Mouse (Mus musculus) CD4-positive, CD25-positive, alpha-beta regulatory T cell, adult 2 months (primary cell): Measurements from ENCODE around the gene Adprhl1.

Source experiments
- DNase-seq: peaks from one replicate; pipeline ENCODE4 v3.0.0-alpha.2; 2012; ENCODE audit warnings: low read depth, low spot score

Adprhl1 gene

DNA sequence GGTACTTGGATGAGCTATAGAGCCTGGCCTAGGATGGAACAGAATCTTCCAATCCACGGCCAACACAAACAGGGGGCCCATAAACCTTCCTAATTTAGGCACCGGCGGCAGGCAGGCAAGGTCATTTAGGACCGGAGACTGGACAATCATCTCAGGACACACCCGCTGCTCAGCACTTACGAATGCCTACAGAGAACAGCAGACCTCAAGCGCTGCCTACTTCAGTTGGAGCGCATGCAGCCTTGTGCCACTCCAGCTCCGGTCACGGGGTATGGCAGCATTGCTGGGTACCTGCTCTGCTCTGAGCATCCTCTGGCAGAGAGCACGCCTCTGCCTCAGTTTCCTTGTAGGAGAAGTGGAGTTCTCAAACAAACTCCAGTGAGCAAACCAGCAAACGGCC lies 24.2 kb downstream of the Adprhl1 start:
- DNase-seq = no peak

- DNase-seq = no peak
Observed at GRCm38 (mm10) chr8:13228923-13229610, 24.9 kb downstream of the Adprhl1 start.

GRCm38 (mm10) chr8:13227184-13227583 lies 26.8 kb downstream of the Adprhl1 start:
- DNase-seq = no peak

DNA sequence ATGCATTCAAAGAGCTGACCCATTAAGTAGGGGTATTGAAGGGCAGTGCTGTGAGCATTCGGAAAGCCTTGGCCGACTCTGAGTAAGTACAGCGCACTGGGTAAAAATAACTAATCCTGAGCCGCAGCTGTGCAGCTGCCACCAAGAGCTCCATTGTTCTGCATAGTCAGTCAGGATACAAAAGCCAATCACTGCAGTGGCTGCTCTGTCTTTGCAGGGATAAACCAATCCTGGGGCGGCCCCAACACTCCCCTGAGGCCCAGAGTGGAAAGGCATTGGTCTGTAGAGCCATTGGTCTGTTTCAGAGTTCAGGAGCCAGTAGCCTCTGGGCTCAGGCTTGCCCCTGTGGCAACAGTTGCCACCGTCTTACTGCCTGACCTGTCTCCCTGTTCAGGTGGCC lies 27.7 kb downstream of the Adprhl1 start:
- DNase-seq = no peak

- no peak for DNase-seq
Observed at GRCm38 (mm10) chr8:13224426-13224825, 29.5 kb downstream of the Adprhl1 start.

DNA sequence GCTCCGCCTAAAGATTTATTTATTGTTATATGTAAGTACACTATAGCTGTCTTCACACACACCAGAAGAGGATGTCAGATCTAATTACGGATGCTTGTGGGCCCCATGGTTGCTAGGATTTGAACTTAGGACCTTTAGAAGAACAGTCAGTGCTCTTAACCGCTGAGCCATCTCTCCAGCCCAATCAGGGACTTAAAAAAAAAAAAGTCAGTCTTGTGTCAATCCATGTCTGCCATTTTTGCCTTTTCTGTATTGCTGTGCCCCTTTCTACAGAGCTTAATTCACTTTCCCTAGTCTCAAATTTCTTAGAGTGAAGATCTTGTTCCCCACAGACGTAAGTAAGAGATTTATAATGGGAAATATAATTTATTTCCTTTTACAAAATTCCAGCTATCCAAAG lies 35.5 kb downstream of the Adprhl1 start:
- no peak for DNase-seq

DNA sequence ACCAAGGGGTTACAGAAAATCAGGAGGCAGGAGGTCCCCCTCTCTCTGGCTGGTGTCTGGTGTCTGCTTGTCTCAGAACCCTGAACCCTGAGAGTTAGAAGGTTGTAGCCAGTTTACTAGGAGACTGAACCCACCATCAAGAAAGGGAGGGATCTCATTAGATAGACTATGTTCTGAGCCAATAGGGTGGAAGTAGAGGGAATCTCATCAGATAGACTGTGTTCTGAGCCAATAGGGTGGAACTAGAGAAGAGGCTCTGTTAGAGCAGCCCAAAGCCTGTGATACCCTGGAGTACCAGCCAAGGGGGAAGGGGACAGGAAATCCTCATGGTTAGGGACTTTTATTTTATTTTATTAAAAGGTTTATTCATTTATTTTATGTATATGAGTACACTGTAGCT lies 36.0 kb downstream of the Adprhl1 start:
- no peak for DNase-seq

- DNase-seq = no peak
Observed at GRCm38 (mm10) chr8:13217093-13217492, 36.9 kb downstream of the Adprhl1 start.

DNA sequence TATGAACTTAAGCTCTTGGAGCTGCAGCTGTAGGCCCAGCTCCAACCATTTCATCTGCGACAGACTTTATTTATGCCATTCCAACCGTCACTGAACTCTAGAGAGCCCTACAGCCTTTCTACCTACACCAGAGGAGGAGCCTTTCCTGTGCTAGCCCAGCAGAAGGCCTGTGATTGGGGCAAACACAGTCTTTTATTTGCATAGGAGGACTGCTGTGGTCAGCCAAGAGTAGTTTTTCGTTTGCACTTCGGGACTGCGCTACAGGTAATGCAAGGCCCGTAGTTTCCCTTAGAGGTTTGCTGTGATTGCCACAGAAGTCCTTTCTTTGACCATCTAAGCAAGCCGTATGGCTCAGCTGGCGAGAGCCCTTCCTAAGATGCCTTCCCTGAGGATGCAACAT lies 37.6 kb downstream of the Adprhl1 start:
- DNase-seq = no peak

DNA sequence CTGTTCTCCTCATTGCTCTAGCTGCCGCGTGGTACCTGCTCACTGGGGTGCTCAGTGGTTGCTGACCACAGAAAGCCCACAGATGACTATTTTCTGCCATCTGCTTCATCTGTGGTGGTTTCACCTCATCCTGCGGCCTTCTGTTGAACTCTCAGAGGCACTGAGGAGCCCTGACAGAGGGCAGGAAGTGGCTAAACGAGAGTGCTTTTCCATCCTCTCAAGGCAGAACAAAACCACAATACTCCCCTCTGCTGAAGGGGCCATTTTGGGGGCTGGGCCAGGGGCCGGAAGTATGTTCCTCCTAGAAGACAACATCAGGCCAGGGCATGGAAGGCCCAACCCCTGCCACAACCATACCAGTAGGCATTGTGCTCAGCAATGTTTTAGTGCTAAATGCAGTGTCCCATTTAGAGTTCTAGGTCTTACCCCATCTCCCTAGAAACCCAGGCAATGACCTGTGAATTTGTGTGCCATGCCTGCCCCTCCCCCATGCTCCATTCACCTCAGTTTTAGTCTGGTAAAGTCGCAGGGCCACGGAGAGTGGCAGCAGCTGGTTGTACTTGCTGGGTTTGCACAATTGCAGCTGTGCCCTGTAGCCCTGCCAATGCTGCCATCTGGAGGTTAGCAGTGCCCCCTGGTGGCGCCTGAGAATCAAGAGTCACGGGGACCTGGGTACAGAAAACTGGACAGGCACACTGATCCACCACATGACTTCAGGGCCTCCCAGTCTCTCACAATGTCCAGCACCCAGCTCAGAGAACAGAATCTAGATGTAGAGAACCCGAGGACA lies 40.3 kb downstream of the Adprhl1 start:
- peak; percentile 92 for DNase-seq

DNA sequence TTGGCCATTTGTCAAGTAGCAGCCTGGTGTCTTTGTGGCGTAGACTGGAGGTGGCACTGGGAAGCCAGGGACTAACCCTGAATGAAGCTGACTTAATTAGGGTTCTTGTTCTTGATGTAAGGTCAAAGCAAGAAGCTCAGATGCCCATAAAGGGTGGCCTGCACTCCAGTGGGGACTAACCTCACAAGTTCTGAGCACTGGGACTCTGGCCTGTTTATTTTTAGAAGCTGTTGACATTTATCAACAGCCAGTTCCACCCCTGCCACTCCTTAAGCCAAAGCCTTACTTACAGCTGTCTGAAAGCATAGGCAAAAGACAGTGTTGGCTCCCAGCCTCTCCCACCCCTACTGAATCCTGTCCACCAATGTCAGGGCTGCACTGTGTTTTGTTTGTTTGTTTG lies 44.2 kb downstream of the Adprhl1 start:
- no peak for DNase-seq

GRCm38 (mm10) chr8:13208627-13209355 lies 45.2 kb downstream of the Adprhl1 start:
- DNase-seq = peak; percentile 33

- no peak for DNase-seq
Observed at GRCm38 (mm10) chr8:13206290-13206689, 47.7 kb downstream of the Adprhl1 start.

DNA sequence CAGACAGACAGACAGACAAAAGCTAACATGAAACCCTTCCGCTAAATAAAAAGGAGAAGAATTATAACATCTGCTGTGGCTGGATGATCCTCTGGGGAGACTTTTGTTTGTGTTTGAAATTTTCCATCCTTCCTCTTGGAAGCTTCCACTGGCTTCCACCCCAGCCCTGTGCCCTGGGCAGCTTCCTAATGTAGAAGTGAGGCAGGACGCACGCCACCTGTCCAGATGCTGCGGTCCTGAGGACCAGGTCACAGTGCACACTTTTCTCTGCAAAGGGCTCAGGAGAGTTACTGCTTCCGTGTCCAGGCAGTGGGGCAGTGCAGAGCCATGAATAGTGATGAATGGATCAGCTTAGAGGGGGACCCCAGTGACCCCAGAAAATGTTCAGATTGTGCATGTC lies 48.7 kb downstream of the Adprhl1 start:
- DNase-seq = no peak

GRCm38 (mm10) chr8:13204371-13205140 lies 49.4 kb downstream of the Adprhl1 start:
- no peak for DNase-seq

DNA sequence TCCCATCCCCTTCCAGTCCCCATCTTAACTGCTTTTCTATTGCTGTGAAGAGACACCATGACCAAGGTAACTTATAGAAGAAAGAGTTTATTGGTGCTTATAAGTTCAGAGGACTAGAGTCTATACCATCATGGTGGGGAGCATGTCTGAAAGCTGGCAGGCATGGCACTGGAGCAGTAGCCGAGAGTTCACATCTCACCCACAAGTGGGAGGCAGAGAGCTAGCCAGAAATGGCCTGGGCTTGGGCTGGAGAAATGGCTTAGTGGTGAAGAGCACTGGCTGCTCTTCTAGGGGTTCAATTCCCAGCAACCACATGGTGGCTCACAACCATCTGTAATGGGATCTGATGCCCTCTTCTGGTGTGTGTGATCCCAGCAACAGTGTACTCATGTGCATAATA lies 50.5 kb downstream of the Adprhl1 start:
- peak; percentile 56 for DNase-seq

DNA sequence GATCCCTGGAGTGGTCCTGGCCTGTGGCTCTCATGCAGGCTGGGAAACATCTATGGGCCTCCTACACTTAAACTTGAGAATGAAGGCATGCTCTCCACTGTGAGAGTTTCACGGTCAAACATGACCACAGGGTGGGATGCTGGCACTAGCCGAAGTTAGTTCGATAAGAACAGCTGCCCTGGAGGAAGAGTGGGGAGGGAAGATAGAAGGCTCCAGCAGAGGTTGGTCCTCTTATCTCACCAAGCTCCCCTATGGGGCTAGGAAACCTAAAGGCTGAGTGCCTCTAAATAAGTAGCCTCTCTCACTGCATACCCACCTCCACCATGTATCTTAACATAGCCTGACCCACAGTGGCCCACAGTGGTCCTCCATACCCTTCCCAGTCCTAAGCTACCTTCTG lies 51.2 kb downstream of the Adprhl1 start:
- no peak for DNase-seq

DNA sequence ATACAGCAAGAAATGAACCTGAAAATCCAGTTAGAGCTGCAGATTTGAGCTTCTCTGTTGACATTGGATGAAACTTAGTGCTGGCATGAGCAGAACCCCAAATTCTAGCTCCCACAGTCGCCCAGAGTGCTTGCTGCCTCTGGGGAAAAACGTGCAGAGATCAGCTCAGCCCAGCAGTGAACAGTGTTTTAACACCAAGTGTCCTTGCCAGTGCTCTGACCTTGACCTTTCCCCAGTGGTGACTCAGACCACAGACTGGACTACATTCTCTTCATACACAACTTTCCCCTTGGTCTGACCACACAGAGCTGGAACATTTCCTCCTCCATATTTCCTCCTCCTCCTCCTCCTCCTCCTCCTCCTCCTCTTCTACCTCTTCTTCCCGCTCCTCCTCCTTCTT lies 51.9 kb downstream of the Adprhl1 start:
- DNase-seq = no peak

GRCm38 (mm10) chr8:13201013-13201334 lies 53.0 kb downstream of the Adprhl1 start:
- DNase-seq = peak; percentile 16

- DNase-seq = peak; percentile 52
Observed at GRCm38 (mm10) chr8:13200301-13201012, 53.5 kb downstream of the Adprhl1 start, which contains the start of gene Grtp1. Grtp1 (minus strand) TSS chr8:13200620.

DNA sequence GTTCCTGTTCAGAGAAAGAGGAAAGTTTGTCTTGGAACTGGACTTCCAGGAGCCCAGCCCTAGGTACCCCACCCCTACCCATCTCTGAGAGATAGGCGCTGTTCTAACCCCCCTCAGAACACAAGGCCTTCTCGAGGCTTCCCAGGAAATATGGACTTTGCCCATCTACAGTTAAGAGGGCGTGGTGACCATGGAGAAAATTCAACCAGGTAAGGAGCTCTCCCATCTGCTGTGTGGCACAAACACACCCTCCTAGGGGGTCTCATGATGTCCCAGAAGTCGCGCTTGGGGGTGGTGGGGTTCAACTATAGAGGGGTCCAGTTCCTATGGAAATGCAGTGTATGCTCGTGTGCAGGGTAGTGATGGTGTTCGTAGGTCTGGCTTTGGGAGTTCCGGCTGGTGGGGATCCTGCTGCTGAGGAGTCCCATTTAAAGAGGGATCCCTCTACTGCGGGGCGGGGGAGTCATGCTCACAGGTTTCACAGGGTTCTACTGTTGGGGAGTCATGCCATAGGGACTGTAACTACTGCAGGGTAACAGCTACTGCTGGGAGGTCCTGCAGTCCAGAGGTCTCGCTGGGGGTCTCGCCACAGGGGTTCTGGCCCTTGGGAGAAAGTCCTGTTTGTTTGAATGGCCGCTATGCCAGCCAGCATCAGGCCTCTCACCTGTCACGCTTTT lies 54.4 kb downstream of the Adprhl1 start:
- no peak for DNase-seq
